Mouse (Mus musculus) CD4-positive helper T cell, adult 2 months (primary cell): ENCODE measurements around the gene Olfr558.
A peak's percentile ranks its signal among the peaks of the same experiment; 100 is the strongest.

Experiments
- DNase-seq: peaks from one replicate; pipeline ENCODE4 v3.0.0-alpha.2; 2012; ENCODE audit warnings: low read depth, missing footprints, low spot score

Gene Olfr558

GRCm38 (mm10) chr7:102701915-102702314, at the start of gene Olfr558:
Gene Olfr558, plus strand, starts transcription at chr7:102702215.
- DNase-seq: no peak

- DNase-seq: no peak
Observed at GRCm38 (mm10) chr7:102658523-102658922, 43.5 kb upstream of the Olfr558 start, which contains the start of gene Olfr555. Gene Olfr555, plus strand, starts transcription at chr7:102658823.

- no peak for DNase-seq
Observed at GRCm38 (mm10) chr7:102664599-102664998, 37.4 kb upstream of the Olfr558 start, which contains the start of gene Olfr556. Gene Olfr556, plus strand, starts transcription at chr7:102664899.

- no peak for DNase-seq
Observed at GRCm38 (mm10) chr7:102665378-102665777, 36.6 kb upstream of the Olfr558 start.

GRCm38 (mm10) chr7:102676225-102676624, 25.8 kb upstream of the Olfr558 start:
- DNase-seq: no peak

GRCm38 (mm10) chr7:102681916-102682315, 20.1 kb upstream of the Olfr558 start:
- DNase-seq: no peak

- DNase-seq: peak; percentile 94
Observed at GRCm38 (mm10) chr7:102686944-102687501, 15.0 kb upstream of the Olfr558 start, which contains the start of gene Trim68. Gene Trim68, minus strand, starts transcription at chr7:102687327.

- peak; percentile 55 for DNase-seq
Observed at GRCm38 (mm10) chr7:102695358-102696125, 6.5 kb upstream of the Olfr558 start, which contains the start of gene Olfr557. Gene Olfr557, plus strand, starts transcription at chr7:102695910.

- no peak for DNase-seq
Observed at GRCm38 (mm10) chr7:102698461-102698860, 3.6 kb upstream of the Olfr558 start.

GRCm38 (mm10) chr7:102718970-102719369, 17.0 kb downstream of the Olfr558 start, which contains the start of gene Olfr33:
Gene Olfr33, minus strand, starts transcription at chr7:102719070.
- DNase-seq: no peak

- DNase-seq: no peak
Observed at GRCm38 (mm10) chr7:102727391-102727790, 25.4 kb downstream of the Olfr558 start, which contains the start of gene Olfr559. Gene Olfr559, minus strand, starts transcription at chr7:102727491.

GRCm38 (mm10) chr7:102733793-102734192, 31.8 kb downstream of the Olfr558 start:
- DNase-seq: no peak

GRCm38 (mm10) chr7:102737705-102738104, 35.7 kb downstream of the Olfr558 start:
- DNase-seq: no peak

GRCm38 (mm10) chr7:102752086-102752485, 50.1 kb downstream of the Olfr558 start:
- DNase-seq: no peak

- no peak for DNase-seq
Observed at GRCm38 (mm10) chr7:102759266-102759665, 57.3 kb downstream of the Olfr558 start, which contains the start of the genes Olfr560 and Olfr78. Gene Olfr560, minus strand, starts transcription at chr7:102759366. Gene Olfr78, minus strand, starts transcription at chr7:102759471.
